Mouse (Mus musculus) lung, embryonic 16.5 days (tissue): ENCODE data around the gene Ggct. TPM values are rescaled to one million over a fixed set of nuclear protein-coding genes. Genes with fewer than 3 reads are reported as not detected.

ENCODE experiments used
- ATAC-seq: fragments of 200-750 bp; cut with Nextera tagmentation; 2 replicates; pipeline ENCODE4 v1.8.0; 2017; ENCODE audit warnings: low read depth, mild to moderate bottlenecking, moderate library complexity
- H3K27ac ChIP-seq: fragments of 300-500 bp; sonication (generic); 2 replicates; pipeline ENCODE4 v1.5.1; 2014; ENCODE audit warnings: mild to moderate bottlenecking, control low read depth, low read length
- H3K27me3 ChIP-seq: fragments of 300-500 bp; sonication (generic); 2 replicates; pipeline ENCODE4 v1.6.1; 2014; ENCODE audit warnings: low read depth, low read length, mixed read lengths; ENCODE audit not compliant: control insufficient read depth, insufficient read depth
- H3K36me3 ChIP-seq: fragments of 300-500 bp; sonication (generic); 2 replicates; pipeline ENCODE4 v1.6.1; 2014; ENCODE audit warnings: low read length; ENCODE audit not compliant: control insufficient read depth, insufficient read depth
- H3K4me1 ChIP-seq: fragments of 300-500 bp; sonication (generic); replicated peaks from 2 replicates; pipeline ENCODE4 v1.6.1; 2014; ENCODE audit warnings: low read length, mixed read lengths; ENCODE audit not compliant: control insufficient read depth, insufficient read depth
- H3K4me2 ChIP-seq: fragments of 300-500 bp; sonication (generic); 2 replicates; pipeline ENCODE4 v1.6.1; 2014; ENCODE audit warnings: low read depth, low read length, control low read depth
- H3K4me3 ChIP-seq: fragments of 300-500 bp; sonication (generic); 2 replicates; pipeline ENCODE4 v1.5.1; 2014; ENCODE audit warnings: mild to moderate bottlenecking, low read length, control low read depth
- H3K9ac ChIP-seq: fragments of 300-500 bp; sonication (generic); 2 replicates; pipeline ENCODE4 v1.6.1; 2014; ENCODE audit warnings: low read length, control low read depth
- H3K9me3 ChIP-seq: fragments of 300-500 bp; sonication (generic); 2 replicates; pipeline ENCODE4 v1.6.1; 2016; ENCODE audit warnings: low read length; ENCODE audit not compliant: control insufficient read depth
- WGBS: fragments of 180-500 bp; shearing (Covaris S2); extraction: QIAGEN DNeasy Blood & Tissue Kit; methylation state at CpG from one replicate; pipeline ENCODE4 v1.1.7; 2014; 5-methylcytosine and 5-hydroxymethylcytosine counted together
- polyA plus RNA-seq: library from polyadenylated mRNA; unstranded; fragments of >200 nt; fragmentation: Nextera tagmentation; extraction: Ambion mirVana; gene quantifications from 2 replicates; pipeline ENCODE4 v1.2.1, GENCODE M21; 2015

The Ggct gene
- polyA plus RNA-seq, 1 experiment from 2014 or later, result 5.9 TPM

DNA sequence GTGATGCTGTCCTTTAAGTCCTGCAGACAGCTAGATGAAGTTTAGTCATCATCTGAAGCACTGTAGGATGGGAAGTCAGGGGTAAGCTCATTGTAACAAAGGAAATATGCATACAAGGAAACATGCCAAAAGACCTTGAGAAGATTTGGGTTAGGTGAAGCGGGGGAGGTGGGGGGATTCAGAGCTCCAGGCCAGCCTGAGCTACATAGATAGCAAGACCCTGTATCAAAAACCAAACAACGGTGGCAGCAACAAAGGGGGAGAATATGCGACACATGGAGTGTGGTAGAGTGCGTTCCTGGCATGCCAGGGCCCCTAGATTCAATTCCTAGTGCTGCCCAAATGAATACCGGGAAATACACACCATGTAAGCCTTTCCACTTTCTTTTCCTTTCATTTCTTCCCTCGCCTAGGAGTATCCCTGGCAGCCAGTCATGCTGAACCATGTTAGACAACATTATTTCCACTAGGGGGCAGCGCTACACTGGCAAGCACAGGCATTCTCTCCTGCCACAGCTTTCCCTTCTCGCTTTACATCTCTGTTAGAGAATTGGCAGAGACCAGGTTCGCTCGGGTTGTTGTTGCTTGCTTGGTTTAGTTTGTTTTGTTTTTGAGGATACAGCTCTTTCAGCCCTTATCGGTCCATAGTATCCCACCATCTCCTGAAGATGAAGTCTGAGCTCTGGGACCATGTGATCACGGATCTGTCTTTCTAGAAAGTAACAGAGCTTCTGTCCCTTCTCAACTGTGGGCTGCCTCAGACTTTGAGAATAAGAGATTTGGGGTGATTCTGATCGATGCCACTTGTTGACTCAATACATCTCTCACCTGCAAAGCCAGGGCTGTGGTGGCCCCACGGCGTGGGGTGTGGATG lies 24.2 kb upstream of the Ggct start:
- peak overlapping the region; percentile 26; the same call in 1 of the 2 replicates for H3K4me3 ChIP-seq
- WGBS, result 20% methylated on average over 15 of the region's 15 CpGs
- no peaks in the 10 kb centered on the region for H3K36me3 ChIP-seq
- peak; percentile 84 for ATAC-seq
- no peak overlapping the region; the same call in 1 of the 2 replicates for H3K27ac ChIP-seq
- H3K4me2 ChIP-seq, result peak overlapping the region; percentile 49
- H3K9me3 ChIP-seq, result no peaks in the 10 kb centered on the region
- H3K4me1 ChIP-seq, result peaks cover 13% of the 10 kb centered on the region
- H3K9ac ChIP-seq, result no peak overlapping the region
- H3K27me3 ChIP-seq, result no peaks in the 10 kb centered on the region

DNA sequence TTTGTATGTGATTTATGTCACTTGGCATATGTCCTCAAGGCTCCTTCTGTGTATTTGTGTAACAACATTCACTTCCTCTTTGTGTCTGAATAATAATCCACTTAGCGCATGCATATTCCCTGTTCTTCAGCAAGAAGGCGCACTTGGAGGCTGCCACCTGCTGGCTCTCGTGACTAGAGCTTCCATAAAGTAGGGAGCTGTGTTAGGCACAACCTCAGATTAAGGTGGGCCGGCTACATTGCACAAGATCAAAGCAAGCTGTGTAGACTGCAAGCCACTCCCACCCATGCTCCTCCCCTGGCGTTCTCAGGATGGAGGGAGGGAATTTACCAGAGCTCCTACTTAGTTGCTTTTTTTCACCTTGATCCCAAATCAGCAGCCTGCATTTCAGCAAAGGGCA lies 23.5 kb upstream of the Ggct start:
- H3K27ac ChIP-seq, result no peak overlapping the region; the same call in 1 of the 2 replicates
- no peaks in the 10 kb centered on the region for H3K9me3 ChIP-seq
- peak overlapping the region; percentile 49 for H3K4me2 ChIP-seq
- peaks cover 13% of the 10 kb centered on the region for H3K4me1 ChIP-seq
- peak; percentile 81 for ATAC-seq
- WGBS, result 5% methylated on average over 5 of the region's 5 CpGs
- H3K27me3 ChIP-seq, result no peaks in the 10 kb centered on the region
- no peak overlapping the region for H3K4me3 ChIP-seq
- no peak overlapping the region for H3K9ac ChIP-seq
- no peaks in the 10 kb centered on the region for H3K36me3 ChIP-seq

DNA sequence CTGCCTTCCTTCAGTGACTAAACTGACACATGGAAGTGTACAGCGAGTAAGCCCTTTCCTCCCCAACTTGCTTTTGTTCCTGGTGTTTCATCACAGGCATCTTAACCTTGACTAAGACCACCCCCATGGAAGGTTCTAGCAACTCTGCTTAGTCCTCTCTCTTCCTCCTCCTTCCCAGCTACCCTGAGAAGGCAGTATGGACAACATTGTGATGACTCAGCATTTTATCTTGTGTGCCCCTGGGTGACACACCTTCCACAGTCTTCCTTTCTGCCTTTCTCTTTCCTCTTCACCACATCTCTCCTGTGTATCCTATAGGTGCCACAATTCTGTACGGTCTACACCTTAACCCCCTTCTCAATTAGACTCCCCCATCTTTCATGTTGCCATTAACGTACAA lies 21.4 kb upstream of the Ggct start:
- Histone ChIP-seq H3K9ac (no peak overlapping the region), H3K4me3 (no peak overlapping the region), H3K36me3 (no peaks in the 10 kb centered on the region), H3K27ac (no peak overlapping the region), H3K27me3 (no peaks in the 10 kb centered on the region), H3K9me3 (no peaks in the 10 kb centered on the region), H3K4me2 (no peak overlapping the region), H3K4me1 (peaks cover 16% of the 10 kb centered on the region)
- WGBS, result 83% methylated on average over 3 of the region's 3 CpGs
- no peak for ATAC-seq

DNA sequence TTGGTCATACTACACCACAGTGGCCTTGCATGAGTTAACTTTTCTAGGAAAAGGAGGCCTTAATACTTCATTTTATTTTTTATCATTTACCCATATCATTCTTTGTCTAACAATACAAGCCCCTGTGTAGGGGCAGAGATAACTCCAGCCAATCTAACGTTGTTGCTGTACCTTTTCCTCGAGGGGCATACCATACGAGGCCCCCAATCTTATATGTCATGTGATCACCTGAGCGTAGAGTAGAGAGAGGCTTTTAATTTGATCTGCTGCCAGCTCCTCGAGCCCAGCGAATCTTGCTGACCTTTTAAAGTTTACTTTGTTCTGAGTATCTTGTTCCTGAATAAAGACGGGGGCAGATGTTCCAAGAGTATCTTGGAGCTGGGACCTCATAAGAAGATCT lies 19.8 kb upstream of the Ggct start:
- ATAC-seq, result no peak
- Histone ChIP-seq H3K4me1 (peaks cover 16% of the 10 kb centered on the region), H3K27ac (no peak overlapping the region), H3K36me3 (no peaks in the 10 kb centered on the region), H3K27me3 (no peaks in the 10 kb centered on the region), H3K4me3 (no peak overlapping the region), H3K4me2 (no peak overlapping the region), H3K9me3 (no peaks in the 10 kb centered on the region), H3K9ac (no peak overlapping the region)
- WGBS, result 48% methylated on average over 7 of the region's 7 CpGs

DNA sequence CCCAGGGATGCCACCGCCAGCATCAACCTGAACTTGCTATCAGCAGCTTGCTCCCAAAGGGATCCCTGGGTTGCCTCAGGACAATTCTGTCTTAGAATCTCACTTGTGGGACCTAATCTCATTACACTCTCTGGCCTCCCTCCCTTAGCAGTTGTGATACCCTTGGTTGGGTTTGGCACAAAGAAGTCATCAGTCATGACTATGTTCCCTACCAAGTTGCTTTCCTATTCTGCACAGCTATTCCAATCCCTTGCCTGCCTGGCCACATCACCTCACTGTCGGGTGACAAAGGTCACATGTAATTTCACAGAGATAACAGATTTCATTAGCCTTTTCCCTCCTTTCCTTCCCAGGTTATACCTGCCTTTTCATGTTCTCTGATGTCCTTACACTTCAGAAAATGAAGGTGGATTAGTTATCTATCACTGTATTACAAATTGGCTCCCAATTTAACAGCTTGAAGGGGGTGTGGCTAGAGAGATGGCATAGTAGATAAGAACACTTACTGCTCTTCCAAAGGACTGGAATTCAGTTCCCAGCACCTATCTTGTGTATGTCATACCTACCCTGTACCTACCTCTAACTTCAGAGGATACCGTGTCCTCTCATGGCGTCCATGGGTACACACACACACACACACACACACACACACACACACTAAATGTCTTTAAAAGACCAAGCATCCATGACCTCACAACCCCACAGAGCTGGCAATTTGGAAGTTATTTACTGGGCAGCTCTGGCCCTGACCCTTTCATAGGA lies 17.8 kb upstream of the Ggct start:
- Histone ChIP-seq H3K36me3 (no peaks in the 10 kb centered on the region), H3K9ac (no peak overlapping the region), H3K27ac (no peak overlapping the region)

DNA sequence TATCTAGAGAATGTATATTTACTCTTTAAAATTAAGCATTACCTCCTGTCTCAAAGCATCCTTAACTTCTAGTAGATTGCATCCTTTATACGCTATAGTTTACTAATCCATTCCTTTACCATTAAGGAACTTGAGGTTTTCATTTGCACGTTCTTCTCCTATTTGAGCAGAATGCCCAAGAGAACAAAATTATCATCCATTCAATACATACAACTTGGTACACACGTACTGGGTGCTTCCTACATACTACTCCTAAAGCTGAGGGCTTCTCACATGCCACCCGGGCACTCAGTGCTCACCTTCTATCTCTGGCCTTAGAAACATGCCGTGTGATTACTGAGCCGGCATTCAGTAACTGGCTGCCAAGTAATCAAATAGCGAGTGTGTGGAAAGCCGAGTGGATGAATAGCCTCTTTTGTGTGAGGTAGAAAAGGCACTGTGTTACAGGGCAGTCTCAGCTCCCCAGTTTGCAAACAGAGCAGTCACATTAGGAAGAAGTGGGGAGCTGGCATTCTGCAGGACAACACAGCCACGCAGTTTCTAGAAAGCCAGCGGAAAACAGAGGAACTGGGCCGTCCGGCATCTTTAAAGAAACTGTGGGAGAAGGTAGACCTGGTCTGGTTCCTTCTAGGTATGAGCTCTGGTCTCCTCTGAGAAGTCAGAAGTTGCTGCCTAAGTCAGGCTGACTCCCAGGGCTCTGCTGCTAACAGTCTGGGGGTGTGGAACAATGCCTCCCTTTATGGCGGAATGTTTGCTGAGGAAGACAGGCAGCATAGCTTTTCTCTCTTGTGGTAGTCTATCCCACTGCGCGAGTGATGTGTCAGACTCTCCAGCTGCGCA lies 16.9 kb upstream of the Ggct start:
- WGBS, result 27% methylated on average over 16 of the region's 16 CpGs
- peaks cover 6% of the 10 kb centered on the region; the same call in 1 of the 2 replicates for H3K4me1 ChIP-seq
- peak; percentile 74 for ATAC-seq
- no peak overlapping the region for H3K9ac ChIP-seq
- peak overlapping the region; percentile 7; the same call in 1 of the 2 replicates for H3K4me3 ChIP-seq
- no peaks in the 10 kb centered on the region for H3K9me3 ChIP-seq
- no peaks in the 10 kb centered on the region for H3K27me3 ChIP-seq
- peak overlapping the region; percentile 60 for H3K27ac ChIP-seq
- peak overlapping the region; percentile 42 for H3K4me2 ChIP-seq
- no peaks in the 10 kb centered on the region for H3K36me3 ChIP-seq

More for the DNA sequence above, 17.8 kb upstream of the Ggct start:
- no peaks in the 10 kb centered on the region for H3K9me3 ChIP-seq
- H3K4me2 ChIP-seq, result no peak overlapping the region
- peaks cover 6% of the 10 kb centered on the region; the same call in 1 of the 2 replicates for H3K4me1 ChIP-seq
- 52% methylated on average over 4 of the region's 4 CpGs for WGBS
- no peaks in the 10 kb centered on the region for H3K27me3 ChIP-seq
- no peak for ATAC-seq
- H3K4me3 ChIP-seq, result no peak overlapping the region

DNA sequence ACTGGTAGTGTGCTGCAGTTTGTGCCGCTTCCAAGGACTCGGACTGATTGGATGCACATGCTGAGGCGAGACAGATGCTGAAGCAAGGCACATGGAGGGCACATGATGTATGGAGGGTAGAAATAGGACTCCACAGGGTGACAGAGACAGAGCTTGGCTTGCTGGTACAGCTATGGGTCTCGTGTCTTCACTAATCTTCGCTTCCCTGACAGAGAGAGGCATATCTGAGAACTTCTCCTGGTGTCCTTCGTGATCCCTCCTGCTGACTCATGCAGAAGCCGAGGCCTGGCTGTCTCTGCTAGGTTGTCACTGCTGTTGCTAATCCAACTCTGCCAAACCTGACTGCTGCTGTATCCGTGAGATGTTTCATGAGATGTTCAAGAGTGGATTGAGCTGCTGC lies 15.7 kb upstream of the Ggct start:
- Histone ChIP-seq H3K9me3 (no peaks in the 10 kb centered on the region), H3K27me3 (no peaks in the 10 kb centered on the region), H3K9ac (no peak overlapping the region), H3K4me2 (no peak overlapping the region), H3K36me3 (no peaks in the 10 kb centered on the region), H3K27ac (no peak overlapping the region), H3K4me3 (no peak overlapping the region), H3K4me1 (peaks cover 6% of the 10 kb centered on the region; the same call in 1 of the 2 replicates)
- WGBS, result 88% methylated on average over 8 of the region's 8 CpGs
- ATAC-seq, result no peak

- H3K36me3 ChIP-seq, result no peaks in the 10 kb centered on the region
- ATAC-seq, result no peak
- no peak overlapping the region for H3K27ac ChIP-seq
- H3K9me3 ChIP-seq, result no peaks in the 10 kb centered on the region
- peaks cover 2% of the 10 kb centered on the region; the same call in 1 of the 2 replicates for H3K4me1 ChIP-seq
- H3K9ac ChIP-seq, result no peak overlapping the region
- 55% methylated on average over 4 of the region's 4 CpGs for WGBS
- H3K27me3 ChIP-seq, result no peaks in the 10 kb centered on the region
- no peak overlapping the region for H3K4me2 ChIP-seq
- H3K4me3 ChIP-seq, result no peak overlapping the region
These were observed 10.8 kb upstream of the Ggct start for GRCm38 (mm10) chr6:55003559-55003958.
